7 mouse cellular contexts compared by ENCODE assay signal in genomic region chr17:46030323-46030730, GRCm38 (mm10). TPM values are rescaled to one million over a fixed set of nuclear protein-coding genes. Genes with fewer than 3 reads are reported as not detected.
A peak's percentile ranks its signal among the peaks of the same experiment; 100 is the strongest.
DNase-seq lines count a peak whose midpoint lies in the region; TF ChIP-seq lines count a peak whose summit lies in the region.

No protein-coding gene starts in this region.

- WGBS in heart, embryonic 10.5 days = under 1% methylated on average over 43 of the region's 43 CpGs

- H3K36me3 ChIP-seq in CH12.LX (replicated peaks in 1 of 2; ENCODE audit: control insufficient read depth in 1 of 2, insufficient read depth in 1 of 2, low read length in 1 of 2) = peaks cover 9 to 27% of the 10 kb centered on the region in 2 experiments
- peaks cover 22% of the 10 kb centered on the region for H3K36me3 ChIP-seq in heart, embryonic 10.5 days

- H3K27ac ChIP-seq in CH12.LX (ENCODE audit: insufficient read depth, low read depth) = peak overlapping the region; percentile 37; the same call in 1 of the 2 replicates
- H3K27ac ChIP-seq in cortical plate, adult 2 months (ENCODE audit: insufficient read depth, low read length) = peak overlapping the region; percentile 54; the same call in 1 of the 2 replicates
- H3K27ac ChIP-seq in heart, embryonic 10.5 days = peak overlapping the region; percentile 99

- H3K9me3 ChIP-seq in CH12.LX (replicated peaks; ENCODE audit: low read length) = no peaks in the 10 kb centered on the region
- H3K9me3 ChIP-seq in heart, embryonic 10.5 days = no peaks in the 10 kb centered on the region

- DNase-seq in 3T3-L1 (ENCODE audit: low read depth, low spot score) (peak; percentile 34), CH12.LX (ENCODE audit: extremely low read depth) (peak; percentile 34)
- DNase-seq in heart, embryonic 10.5 days (ENCODE audit: low spot score) = no peak
- DNase-seq in kidney, postnatal 4 days = peak; percentile 62 to 80
- peak; percentile 53 for DNase-seq in lung, postnatal 36 days
- peak; percentile 60 for DNase-seq in right cerebral cortex, postnatal 25 days

- in situ Hi-C loops in CH12.LX (cut with MboI; ENCODE audit: low pct_ligation_motif_present, low pct_unique_long_range_greater_than_20kb, low sequenced_read_pairs) = loop anchor here (5.0 to 10.0 kb wide), 3 partner anchors 104 to 293 kb away; no protein-coding TSS in a partner anchor

- H3K27me3 ChIP-seq in CH12.LX (replicated peaks) = peaks cover 12% of the 10 kb centered on the region
- H3K27me3 ChIP-seq in heart, embryonic 10.5 days (ENCODE audit: insufficient read depth, poor library complexity, severe bottlenecking) = 0 out of 2 replicates have a peak, but pooled peaks cover 5% of the 10 kb centered on the region

- H3K4me3 ChIP-seq in CH12.LX (replicated peaks in 1 of 3; ENCODE audit: low read depth in 2 of 3, low read length in 2 of 3, poor library complexity in 1 of 3) = peak overlapping the region; percentile 92 to 97 (median 96)
- peak overlapping the region; percentile 77 for H3K4me3 ChIP-seq in cortical plate, adult 2 months (ENCODE audit: insufficient read depth, low read length)
- peak overlapping the region; percentile 78 for H3K4me3 ChIP-seq in heart, embryonic 10.5 days

- peaks cover 5 to 59% of the 10 kb centered on the region in 2 experiments; a peak in 3 of 4 replicates for H3K4me1 ChIP-seq in CH12.LX (ENCODE audit: control insufficient read depth in 1 of 2, insufficient read depth in 2 of 2)
- H3K4me1 ChIP-seq in cortical plate, adult 2 months (ENCODE audit: control insufficient read depth, insufficient read depth, low read length) = peaks cover 3% of the 10 kb centered on the region; the same call in 1 of the 2 replicates
- H3K4me1 ChIP-seq in heart, embryonic 10.5 days = peaks cover 73% of the 10 kb centered on the region

- TF ChIP-seq CTCF in CH12.LX (conservative IDR thresholded peaks at IDR 0.05 in 1 of 2, IDR thresholded peaks at IDR 0.05 in 1 of 2; ENCODE audit: low read depth in 2 of 2, low read length in 2 of 2) = no peak
- TF ChIP-seq CTCF in cortical plate, adult 2 months (IDR thresholded peaks at IDR 0.05; ENCODE audit: extremely low read depth, insufficient read depth, low read length) = no peak

- TF ChIP-seq EP300 in CH12.LX (IDR thresholded peaks at IDR 0.05; ENCODE audit: low read length) = no peak

- no peak for TF ChIP-seq RAD21 in CH12.LX (IDR thresholded peaks at IDR 0.05; ENCODE audit: low read depth, low read length)

- H3K4me2 ChIP-seq in CH12.LX (ENCODE audit: insufficient read depth, low read depth, poor library complexity, severe bottlenecking) = peak overlapping the region; percentile 99

- no peak for TF ChIP-seq POLR2A in CH12.LX (IDR thresholded peaks at IDR 0.05; ENCODE audit: low read depth, low read length)
- TF ChIP-seq POLR2A in cortical plate, adult 2 months (IDR thresholded peaks at IDR 0.05; ENCODE audit: extremely low read depth, insufficient read depth, low read length) = no peak

- dilution Hi-C loops in CH12.LX (cut with MboI; ENCODE audit: extremely low pct_ligation_motif_present, extremely low pct_unique_long_range_greater_than_20kb, low sequenced_read_pairs) = no loop called here

- H3K79me2 ChIP-seq in CH12.LX (replicated peaks; ENCODE audit: control insufficient read depth, extremely low read depth, insufficient read depth, poor library complexity, severe bottlenecking) = peaks cover 30% of the 10 kb centered on the region

- peak overlapping the region; percentile 100 for H3K9ac ChIP-seq in CH12.LX (ENCODE audit: insufficient read depth, low read depth)

TF ChIP-seq in CH12.LX, 34 proteins besides CTCF, POLR2A, EP300 and RAD21:
- no peak for TF ChIP-seq E2F4 (IDR thresholded peaks at IDR 0.05; ENCODE audit: insufficient replicate concordance, low read depth, low read length)
- TF ChIP-seq BHLHE40 (IDR thresholded peaks at IDR 0.05; ENCODE audit: low read depth, low read length) = no peak
- TF ChIP-seq CHD2 (IDR thresholded peaks at IDR 0.05; ENCODE audit: low read length) = peak; percentile 42; the same call in 1 of the 2 replicates
- TF ChIP-seq NELFE (IDR thresholded peaks at IDR 0.05; ENCODE audit: low read depth, low read length) = no peak
- TF ChIP-seq ZMIZ1 (IDR thresholded peaks at IDR 0.05; ENCODE audit: low read depth, low read length) = no peak
- TF ChIP-seq USF2 (conservative IDR thresholded peaks at IDR 0.05; ENCODE audit: low read depth, low read length) = no peak
- no peak for TF ChIP-seq CHD1 (IDR thresholded peaks at IDR 0.05; ENCODE audit: low read depth, low read length)
- TF ChIP-seq MYC (IDR thresholded peaks at IDR 0.05; ENCODE audit: low read depth, low read length) = peak; percentile 58; the same call in 1 of the 2 replicates
- 0 out of 2 replicates have a peak, but pooled peaks have one; percentile 2 for TF ChIP-seq MEF2A (IDR thresholded peaks at IDR 0.05; ENCODE audit: borderline replicate concordance, low read depth, low read length)
- TF ChIP-seq ZC3H11A (IDR thresholded peaks at IDR 0.05; ENCODE audit: low read depth, low read length) = no peak
- no peak for TF ChIP-seq NRF1 (IDR thresholded peaks at IDR 0.05; ENCODE audit: low read depth, low read length)

RNA-seq across cellular contexts. Expression of gene Vegfa, which starts 1.8 kb away (rescaled TPM):
- 21.5 and 50.0 TPM in 2 replicates for total RNA-seq in CH12.LX (2012; rRNA removed)
- 15.5 and 17.2 TPM in 2 replicates for total RNA-seq in CH12.LX (2014; rRNA removed)
- polyA plus RNA-seq in CH12.LX (2012; ENCODE audit: insufficient read length, low read depth) = 15.3 and 16.5 TPM in 2 replicates
- polyA plus RNA-seq in cortical plate, adult 2 months (2012; rRNA removed) = 138 and 164 TPM in 2 replicates
- 4.5 and 6.0 TPM in 2 replicates for polyA plus RNA-seq in heart, embryonic 10.5 days (2016; fragmentation: Nextera tagmentation; extraction: Ambion mirVana)

Comparison
In these comparisons a context has a peak if more than half of its experiments do, and no peak if none do; other contexts are left out.
1. H3K27ac ChIP-seq: peak in every context shown above with its lines; median percentile 99 in heart, embryonic 10.5 days; 54 in cortical plate, adult 2 months; 37 in CH12.LX.